Mouse (Mus musculus) neutrophil, adult 5-6 weeks (primary cell): Measurements from ENCODE around the gene Sox5. TPM values are rescaled to one million over a fixed set of nuclear protein-coding genes. Genes with fewer than 3 reads are reported as not detected.

Experiments used
- ATAC-seq: fragments of 151-379, 151-347 bp; 2 replicates; pipeline ENCODE4 v1.8.0; 2017; ENCODE audit warnings: mild to moderate bottlenecking, moderate TSS enrichment; ENCODE audit not compliant: insufficient number of reproducible peaks, poor library complexity, low FRiP score, severe bottlenecking; ENCODE audit errors: extremely low read depth
- total RNA-seq: library from RNA; stranded (forward); fragments of 200-1000 nt; gene quantifications from 2 replicates; pipeline ENCODE4 v1.2.3, GENCODE M21; 2017

Gene Sox5
- total RNA-seq, 1 experiment from 2014 or later, result 0.70 TPM

DNA sequence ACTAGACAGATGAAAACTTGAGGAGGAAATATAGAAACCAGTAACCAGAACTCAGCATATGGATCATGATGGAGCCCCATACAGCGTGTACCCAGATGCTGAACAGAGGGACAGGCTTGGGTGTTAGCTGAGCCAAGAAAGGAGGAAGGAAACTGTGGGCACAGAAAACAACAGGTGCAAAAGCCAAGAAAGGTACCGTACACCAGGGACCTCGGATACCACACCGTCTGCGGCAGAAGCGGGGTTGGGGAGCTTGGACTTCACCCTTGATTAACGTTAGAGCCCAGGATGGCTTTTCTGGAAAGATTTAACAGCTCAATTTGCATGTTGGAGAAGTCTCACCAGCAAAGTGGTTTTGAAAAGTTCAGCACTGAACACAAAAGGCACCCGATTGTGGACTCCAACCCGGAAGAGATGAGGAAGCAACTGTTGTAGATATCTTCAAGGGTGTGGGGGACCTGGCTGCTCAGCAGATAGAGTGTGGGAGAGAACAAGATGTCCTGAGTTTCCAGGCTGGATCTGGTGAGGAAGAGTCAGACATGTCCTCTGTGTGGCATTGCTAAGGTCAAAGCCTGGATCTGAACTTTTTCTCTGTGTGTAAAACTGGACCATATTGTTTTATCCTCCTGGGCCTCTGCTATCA lies 104.2 kb downstream of the Sox5 start:
- ATAC-seq, result peak; percentile 86

DNA sequence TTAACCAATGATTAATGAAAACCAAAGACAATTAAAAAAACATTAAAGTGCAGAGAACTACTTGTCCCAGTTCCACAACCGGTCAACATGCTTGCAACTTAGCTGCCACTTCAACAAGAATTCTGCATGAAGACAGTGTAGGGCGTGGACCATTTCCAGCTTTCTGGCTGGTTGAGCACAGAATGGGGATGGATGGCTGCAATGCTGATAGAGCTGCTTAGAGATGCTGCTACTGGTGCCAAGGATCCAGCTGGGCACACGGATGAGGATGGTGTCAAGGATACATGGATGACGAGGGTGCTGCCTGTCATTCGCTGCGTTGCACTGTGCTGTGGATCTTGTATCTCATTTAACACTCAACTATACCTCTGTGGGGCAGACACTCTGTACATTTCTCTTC lies 106.7 kb downstream of the Sox5 start:
- no peak for ATAC-seq

DNA sequence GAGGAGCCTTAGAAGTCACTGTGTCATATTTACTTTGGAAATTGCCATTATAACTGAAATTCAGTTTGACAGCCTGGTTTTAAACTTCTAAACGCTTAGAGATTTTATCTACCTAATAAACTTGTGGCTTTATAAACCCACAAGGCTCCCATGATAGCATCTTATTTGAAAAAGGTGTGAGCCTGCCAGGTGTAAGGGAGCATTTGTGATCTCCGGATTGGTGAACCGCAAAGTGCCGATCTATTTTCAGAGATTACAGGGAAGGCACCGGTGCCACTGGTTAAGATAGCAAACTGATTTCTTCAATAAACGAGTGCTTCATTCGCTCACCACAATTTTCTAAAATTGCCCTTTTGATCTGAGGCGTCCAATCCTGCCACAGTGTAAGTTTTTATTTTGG lies 107.9 kb downstream of the Sox5 start:
- no peak for ATAC-seq

DNA sequence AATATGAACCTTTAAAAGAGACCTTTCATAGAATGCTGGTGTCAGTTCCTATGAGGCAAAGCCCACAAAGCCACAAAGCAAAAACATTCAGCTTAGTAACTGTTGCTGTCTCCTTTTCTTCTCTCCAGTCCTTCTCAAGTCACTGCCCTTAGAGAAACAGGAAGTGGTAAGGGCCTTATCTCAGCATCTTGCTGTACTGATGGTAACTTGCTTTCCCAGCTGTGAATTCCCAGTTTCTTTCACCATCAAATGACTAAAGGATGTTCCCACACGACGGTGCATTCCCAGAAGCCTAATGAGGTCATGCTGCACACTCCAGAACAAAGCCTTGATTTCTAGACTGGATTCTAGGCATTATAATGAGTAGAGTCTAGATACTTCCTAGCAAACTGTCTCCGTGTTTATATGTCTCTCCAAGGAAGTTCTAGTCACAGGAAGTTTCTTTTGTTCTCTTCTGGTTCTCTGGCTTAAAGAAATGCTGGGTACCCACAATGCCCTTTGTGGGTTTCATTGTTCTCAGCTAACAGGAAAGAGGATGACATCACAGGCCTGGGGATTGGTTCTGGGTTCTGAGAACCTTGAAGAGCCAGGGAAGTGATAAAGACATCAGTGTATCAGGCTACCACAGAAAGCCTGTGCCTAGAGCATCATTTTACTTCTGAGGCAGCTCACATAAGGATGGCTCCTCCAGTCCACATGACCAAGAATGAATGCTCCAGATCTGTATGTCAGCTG lies 111.2 kb downstream of the Sox5 start:
- ATAC-seq, result peak; percentile 72

DNA sequence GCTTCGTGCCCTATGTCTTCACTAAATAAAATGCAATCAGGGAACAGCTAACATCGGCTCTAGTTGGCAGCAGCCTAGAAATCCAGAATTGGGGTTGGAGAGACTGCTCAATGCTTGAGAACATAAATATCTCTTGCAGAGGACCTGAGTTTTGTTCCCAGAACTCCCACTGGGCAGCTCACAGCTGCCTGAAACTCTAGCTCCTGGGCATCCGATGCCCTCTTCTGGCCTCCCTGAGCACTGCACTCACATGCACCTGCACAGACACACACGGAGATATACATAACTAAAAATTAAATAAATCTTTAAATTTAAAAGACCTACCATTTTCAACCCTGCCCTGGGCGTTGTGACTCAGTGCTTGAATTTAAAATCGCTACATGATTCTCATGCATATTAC lies 115.2 kb downstream of the Sox5 start:
- ATAC-seq, result no peak

DNA sequence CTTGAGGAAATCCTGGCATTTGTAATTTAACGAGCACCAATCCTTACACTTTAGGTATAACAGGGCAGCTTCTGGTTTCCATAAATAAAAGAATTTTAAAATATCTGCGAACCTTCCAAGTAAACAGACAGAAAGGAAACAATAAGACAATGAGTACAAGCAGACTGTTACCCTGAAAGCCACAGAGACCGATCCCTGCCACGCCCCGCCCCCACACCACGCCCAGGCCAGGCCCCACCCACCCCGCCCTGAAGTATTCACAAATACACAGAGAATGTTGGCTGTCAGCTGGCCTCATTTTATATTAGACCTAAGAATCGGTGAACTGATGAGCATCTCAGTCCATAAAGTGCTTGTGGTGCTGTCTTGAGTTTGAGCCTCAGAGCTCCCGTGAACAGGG lies 117.0 kb downstream of the Sox5 start:
- no peak for ATAC-seq

DNA sequence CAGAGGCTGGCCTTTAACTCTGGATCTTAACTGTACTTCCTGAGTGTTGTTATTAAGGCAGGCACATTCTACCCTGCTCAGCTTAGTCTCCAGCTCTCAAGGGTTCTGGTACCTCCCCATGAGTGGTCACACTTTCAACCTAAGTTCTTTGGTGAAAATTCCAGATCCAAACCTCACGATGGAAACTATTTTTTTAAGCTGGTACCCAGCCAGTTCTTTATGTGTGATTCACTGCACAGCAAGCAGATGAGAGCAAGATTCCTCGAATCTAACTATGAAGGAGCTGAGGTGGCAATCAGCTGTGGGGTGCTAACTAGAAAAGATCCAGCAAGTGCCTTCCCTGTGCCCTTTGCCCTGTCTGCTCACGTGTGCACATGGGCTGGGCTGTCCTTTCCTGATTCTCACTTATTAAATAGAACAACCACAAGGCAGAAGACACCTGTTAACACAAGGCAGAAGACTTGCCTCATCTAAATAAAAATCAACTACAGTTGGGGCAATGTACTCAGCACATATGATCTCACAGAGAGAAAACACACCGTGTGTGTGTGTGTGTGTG lies 118.2 kb downstream of the Sox5 start:
- no peak for ATAC-seq

DNA sequence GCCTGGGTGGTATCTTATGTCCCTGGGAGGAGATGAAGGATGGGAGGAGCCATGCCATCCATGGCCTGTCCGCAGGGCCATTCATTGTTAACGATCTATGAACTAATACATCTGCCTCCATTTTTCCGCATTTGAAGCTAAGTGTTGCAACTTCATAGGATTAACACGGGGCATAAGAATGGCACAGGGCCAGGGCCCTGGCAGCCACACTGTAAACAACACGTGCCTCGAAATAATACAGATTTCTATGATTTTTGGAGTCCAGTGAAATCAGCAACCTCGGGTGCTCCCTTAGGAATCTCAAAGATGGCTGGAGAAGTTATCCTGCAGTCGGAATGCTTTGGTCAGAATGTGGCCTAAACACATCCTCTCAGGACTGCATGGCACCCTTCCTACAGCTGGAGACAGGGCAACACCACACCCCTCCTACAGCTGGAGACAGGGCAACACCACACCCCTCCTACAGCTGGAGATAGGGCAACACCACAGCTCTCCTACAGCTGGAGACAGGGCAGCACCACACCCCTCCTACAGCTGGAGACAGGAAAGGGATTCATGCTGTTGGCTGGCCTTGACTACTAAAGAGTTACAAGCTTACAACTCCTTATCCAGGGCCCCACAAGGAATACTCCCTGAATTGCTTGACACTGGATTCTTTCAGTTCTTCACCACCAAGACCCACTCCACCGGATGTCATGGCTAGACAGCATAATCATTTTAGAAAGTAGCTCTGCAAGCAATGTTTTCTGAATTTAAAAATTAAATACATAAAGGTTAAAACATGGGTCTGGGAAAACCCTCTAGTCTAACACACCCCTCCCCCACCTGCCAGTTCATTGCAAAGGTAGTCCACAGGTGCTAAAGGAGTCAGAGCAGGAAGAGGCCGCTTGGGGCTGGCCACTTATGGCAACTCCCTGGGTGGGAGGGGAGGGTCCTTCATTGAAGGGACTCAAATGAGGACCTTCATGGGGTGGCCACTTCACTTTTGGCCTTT lies 122.4 kb downstream of the Sox5 start:
- no peak for ATAC-seq

DNA sequence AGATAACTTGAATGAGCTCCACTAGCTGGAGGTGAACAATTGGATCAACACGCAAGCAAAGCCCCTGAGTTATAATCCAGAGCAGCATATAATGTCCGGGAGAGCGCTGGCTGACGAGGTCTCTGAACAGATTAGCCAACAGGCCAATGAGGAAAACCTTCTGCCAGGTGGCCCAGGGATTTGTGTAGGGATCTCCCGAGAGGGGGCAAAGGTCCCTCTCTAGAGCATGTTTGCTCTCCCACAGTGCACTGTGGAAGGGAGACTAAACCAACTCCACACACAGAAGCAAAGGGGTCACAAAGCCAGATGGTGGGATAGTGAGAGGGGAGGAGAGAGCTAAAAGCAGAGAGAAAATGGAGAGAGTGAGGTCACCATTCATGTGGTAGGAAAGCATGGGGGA lies 128.9 kb downstream of the Sox5 start:
- ATAC-seq, result no peak

DNA sequence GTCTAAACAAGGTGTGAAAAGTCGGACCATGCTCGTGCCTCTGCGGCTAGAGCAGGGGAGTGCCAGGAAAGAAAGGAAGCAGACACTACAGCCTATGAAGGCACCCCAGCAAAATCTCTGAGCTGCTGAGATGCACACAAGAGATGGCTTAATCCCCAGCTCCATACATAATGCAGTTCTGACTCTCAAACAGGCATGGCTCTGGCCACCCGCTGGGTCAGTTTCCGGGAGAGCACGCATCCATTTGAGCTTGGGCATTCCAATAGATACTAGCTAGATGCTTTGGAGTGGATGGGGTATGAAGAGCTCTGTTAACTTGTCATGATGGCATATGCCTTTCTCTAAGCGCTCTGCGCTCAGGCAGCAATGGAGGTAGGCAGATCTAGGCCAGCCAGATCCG lies 132.9 kb downstream of the Sox5 start:
- ATAC-seq, result no peak

DNA sequence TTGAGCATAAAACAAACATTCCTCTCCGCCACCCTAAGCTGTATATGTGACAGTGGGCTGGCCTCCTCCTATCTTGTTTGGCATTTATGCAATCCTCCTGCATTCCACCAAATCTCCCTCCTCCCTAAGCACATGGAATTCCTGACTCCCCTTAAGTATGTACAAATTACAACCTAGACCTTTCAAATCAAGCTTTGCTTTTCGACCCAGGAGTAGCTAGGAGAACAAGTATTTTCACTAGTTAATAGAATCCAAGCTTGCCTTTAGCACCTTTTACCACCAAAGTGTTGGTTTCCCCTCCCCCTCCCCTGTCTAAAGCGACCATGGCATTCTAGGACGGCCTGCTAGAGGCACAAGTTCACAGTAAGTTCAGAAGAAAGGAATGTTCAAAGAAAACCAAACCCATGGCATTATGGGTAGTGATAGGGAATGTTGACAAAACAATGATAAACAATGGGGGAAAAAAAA lies 133.6 kb downstream of the Sox5 start:
- ATAC-seq, result no peak

DNA sequence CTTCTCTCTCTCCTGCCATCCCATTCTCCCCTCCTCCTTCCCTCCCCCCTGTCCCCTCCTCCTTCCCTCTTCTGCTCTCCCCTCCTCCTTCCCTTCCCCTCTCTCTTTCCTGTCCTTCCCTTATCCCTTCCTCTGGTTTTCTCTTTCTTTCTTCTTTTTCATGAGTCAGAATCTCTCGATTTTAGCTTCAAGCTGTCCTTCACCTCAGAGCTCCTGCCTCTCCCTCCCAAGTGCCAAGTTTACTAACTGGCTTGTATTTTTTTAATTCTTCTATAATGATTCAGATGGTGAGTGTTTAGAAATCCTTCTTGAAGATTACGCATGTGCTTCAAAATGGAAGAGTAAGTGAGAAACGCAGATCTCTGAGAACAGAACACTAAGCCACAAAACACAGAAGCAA lies 135.4 kb downstream of the Sox5 start:
- no peak for ATAC-seq

DNA sequence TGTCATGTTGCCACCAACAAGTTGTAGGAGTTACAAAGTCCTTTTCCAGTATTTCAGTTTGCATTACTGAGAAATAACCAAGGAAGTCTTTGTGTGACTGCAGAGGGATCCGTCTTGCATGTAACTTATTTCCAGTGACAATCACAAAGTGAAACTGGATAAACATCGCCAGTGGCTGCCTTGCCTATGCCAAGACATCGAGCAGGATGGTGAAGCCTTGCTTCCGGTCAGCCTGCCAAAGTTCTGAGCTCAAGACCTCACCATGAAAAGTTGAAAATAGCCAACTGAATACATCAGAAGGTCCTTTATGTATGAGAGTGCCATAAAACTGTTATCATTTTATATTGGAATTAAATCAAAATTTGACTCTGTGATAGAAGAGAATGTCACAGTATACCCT lies 136.0 kb downstream of the Sox5 start:
- ATAC-seq, result no peak

DNA sequence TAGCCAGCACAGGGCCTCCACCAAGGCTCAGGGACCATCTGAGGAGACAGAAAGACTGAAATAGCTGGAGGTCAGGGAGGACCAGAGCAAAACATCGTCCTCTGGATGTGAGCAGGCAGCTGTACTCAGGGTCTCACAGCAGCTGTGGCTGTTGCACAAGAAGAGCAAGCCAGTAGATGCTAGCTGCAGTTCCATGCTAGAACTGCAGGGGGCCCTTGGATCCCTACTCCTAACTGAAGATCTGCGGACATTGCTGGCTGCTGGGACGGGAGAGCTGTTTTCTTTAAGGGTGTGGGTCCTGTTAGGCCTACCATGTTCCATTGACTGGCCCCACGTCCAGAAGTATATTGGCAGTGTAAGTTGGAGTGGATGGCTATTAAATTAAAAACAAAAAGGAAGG lies 137.1 kb downstream of the Sox5 start:
- ATAC-seq, result peak; percentile 53; the same call in 1 of the 2 replicates

DNA sequence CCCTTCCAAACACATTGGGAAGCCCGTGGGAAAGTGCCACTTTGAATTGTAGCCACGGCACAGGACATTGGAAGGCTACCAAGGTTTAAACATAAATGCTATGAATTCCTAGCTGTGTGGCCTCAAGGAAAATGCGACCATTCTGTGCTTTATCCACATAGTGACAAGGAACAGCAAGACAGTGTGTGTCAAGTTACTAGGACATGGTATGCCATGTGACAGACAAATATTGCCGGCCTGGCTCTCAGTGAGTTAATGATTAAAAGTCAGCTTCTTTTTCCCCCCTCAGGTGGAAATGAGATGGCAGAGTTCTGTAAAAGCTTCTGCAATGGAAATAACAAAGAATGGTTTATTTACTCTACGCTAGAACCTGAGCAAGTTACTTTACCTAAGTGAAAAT lies 138.2 kb downstream of the Sox5 start:
- no peak for ATAC-seq

DNA sequence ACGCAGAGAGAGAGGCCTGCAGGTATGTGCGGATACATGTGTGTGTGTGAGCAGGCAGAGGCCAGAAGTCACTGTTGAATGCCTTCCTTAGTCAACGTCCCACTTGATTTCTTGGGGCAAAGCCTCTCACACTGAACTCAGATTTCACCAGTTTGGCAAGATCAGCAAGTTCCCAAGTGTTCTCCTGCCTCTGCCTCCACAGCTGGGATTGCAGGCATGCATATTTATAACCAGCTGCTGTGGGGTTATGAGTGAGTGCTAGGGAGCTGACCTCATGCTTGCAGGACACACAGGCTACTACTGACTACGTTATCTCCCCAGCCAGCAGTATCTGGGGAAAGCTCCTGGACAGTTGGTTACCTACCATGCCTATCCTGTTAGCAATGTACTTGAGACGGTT lies 139.9 kb downstream of the Sox5 start:
- ATAC-seq, result no peak

DNA sequence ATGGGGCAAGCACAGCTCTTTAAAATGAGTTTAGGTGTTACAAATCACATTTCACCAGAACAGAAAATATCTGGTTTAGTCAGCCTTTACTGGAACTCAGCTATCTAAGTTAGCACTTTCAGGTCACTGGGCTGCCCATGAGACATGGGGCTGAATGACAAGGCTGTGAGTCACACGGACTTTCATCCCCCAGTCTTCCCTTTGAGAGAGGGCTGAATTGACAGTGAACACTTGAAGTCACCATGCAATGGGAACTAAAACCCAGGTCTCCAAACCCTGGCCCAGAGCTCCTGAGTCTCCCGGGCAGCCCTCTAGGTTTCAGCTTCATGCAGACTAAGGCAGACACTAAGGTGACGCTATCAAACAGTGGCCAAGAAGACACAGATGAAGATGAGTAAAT lies 141.2 kb downstream of the Sox5 start:
- ATAC-seq, result no peak

DNA sequence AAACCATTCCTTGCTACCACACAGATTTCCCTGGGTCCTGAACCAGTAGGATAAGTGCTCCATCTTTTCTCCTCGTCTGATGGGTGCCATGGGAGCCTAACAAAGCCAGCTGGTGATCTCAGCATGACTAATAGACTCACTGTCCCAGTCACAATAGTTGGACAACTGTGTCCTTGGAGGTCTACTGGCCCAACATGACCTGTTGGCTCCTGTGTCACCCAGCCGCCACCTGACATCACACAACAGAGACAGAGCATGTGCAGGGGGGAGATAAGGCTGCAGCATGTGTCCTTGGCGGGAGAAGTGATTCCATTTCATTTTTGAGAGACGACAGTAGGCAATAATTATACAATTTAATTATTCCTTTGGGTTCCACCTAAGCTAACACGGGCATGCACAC lies 143.2 kb downstream of the Sox5 start:
- no peak for ATAC-seq

DNA sequence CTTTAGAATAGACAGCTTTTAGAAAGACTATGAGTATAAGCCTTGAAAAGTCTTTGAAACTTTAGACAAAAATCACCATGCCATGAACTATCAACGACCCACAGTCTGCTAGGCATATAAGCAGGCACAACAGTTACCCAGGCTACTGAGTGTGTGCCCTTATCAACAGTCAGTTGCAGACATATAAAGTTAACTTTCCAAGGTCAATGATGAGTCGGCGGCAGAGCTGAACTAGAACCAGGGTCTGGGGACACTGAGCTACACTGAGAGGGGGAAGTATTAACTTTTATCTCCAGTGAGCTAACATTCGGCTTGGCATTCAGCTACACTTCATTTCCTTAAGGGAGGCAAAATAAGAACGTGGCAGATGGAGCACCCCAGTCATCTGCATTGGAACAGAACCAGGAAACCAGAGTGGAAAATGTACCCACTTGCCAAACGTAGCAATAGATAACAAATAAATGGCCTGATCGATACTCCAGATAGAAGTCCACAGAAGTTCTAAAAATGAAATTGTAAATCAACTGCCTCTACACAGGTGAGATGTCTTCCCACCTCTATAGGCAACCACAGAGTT lies 154.2 kb downstream of the Sox5 start:
- ATAC-seq, result no peak
